Mouse (Mus musculus): Measurements from ENCODE around the gene Cox6a1.

Cox6a1 gene

DNA sequence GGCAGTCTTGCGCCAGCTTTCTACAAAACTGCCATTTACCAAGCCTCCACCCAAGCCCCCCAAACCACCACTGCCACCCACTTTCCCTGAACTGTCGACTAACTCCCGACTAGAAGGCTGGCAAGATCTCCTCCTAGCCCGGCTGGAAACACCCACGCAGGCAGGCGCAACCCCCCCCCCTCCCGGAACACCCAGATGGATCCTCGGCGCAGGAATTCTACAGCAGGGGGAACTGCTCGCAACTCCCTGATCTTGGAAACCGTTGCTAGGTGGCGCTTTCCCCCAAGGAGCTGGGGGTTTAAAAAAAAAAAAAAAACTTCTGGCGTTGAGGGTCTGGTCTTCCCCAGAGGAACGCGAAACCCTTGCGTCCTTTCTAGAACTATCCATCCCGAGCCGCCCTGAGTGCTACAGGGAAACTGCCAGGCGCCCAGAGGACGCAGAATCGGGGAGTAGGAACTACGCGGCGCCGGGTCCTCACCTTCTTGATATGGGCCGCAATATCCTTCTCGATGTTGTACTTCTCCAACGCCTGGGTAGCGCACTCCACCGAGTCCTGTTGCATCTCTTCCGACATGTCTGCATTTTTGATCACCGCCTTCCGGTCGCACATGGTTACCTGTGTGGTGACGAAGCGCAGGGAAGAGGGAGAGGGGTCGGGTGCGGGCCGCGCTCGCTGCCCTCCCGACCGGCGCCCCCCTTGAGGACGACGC, 48.6 kb downstream of the Cox6a1 start:
- DNase-seq: peak; percentile 62

DNA sequence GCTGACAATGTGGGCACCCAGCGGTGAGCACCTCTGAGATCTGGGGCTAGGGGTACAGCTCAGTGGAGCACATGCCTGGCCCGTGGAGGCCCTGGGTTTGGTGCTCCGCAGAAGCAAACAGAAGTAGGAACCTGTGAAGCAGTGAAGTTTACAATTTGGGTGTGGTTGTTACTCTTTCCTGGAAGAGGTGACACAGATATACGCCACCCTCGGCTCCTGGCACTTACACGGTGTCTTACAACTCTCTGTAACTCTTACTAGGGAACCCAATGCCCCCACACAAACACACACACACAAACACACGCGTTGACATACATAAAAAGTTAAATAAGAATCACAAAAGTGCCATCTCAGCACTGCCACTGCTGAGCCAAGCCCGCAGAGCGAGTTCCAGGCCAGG, 52.4 kb downstream of the Cox6a1 start:
- DNase-seq: no peak

Measured in cerebellum, adult 11-12 months (tissue).